Mouse (Mus musculus) forebrain, embryonic 13.5 days (tissue): Measurements from ENCODE around the gene Gm42791. TPM values are rescaled to one million over a fixed set of nuclear protein-coding genes. Genes with fewer than 3 reads are reported as not detected.

Source experiments
- ATAC-seq: fragments of 200-750 bp; cut with Nextera tagmentation; 2 replicates; pipeline ENCODE4 v1.8.0; 2017
- H3K27ac ChIP-seq: fragments of 300-500 bp; sonication (generic); 2 replicates; pipeline ENCODE4 v1.5.1; 2015; ENCODE audit warnings: inconsistent platforms, mild to moderate bottlenecking, moderate library complexity
- H3K27me3 ChIP-seq: fragments of 300-500 bp; sonication (generic); 2 replicates; pipeline ENCODE4 v1.6.1; 2015; ENCODE audit warnings: mild to moderate bottlenecking, inconsistent platforms
- H3K36me3 ChIP-seq: fragments of 300-500 bp; sonication (generic); 2 replicates; pipeline ENCODE4 v1.6.1; 2015; ENCODE audit warnings: mild to moderate bottlenecking, inconsistent platforms; ENCODE audit not compliant: poor library complexity, severe bottlenecking
- H3K4me1 ChIP-seq: fragments of 300-500 bp; sonication (generic); 2 replicates; pipeline ENCODE4 v1.6.1; 2015; ENCODE audit warnings: inconsistent platforms
- H3K4me2 ChIP-seq: fragments of 300-500 bp; sonication (generic); 2 replicates; pipeline ENCODE4 v1.6.1; 2015; ENCODE audit warnings: inconsistent platforms, mild to moderate bottlenecking, moderate library complexity
- H3K4me3 ChIP-seq: fragments of 300-500 bp; sonication (generic); 2 replicates; pipeline ENCODE4 v1.5.1; 2015; ENCODE audit warnings: mild to moderate bottlenecking, inconsistent platforms
- H3K9ac ChIP-seq: fragments of 300-500 bp; sonication (generic); 2 replicates; pipeline ENCODE4 v1.6.1; 2015; ENCODE audit warnings: mild to moderate bottlenecking, inconsistent platforms
- H3K9me3 ChIP-seq: fragments of 300-500 bp; sonication (generic); replicated peaks from 2 replicates; pipeline ENCODE4 v1.6.1; 2016; ENCODE audit warnings: inconsistent platforms
- WGBS: fragments of 180-500 bp; shearing (Covaris S2); methylation state at CpG from one replicate; pipeline ENCODE4 v1.1.7; 2015; 5-methylcytosine and 5-hydroxymethylcytosine counted together
- polyA plus RNA-seq: library from polyadenylated mRNA; unstranded; fragments of >200 nt; fragmentation: Nextera tagmentation; extraction: Ambion mirVana; gene quantifications from 2 replicates; pipeline ENCODE4 v1.2.1, GENCODE M21; 2015

Gm42791 gene
- polyA plus RNA-seq, 1 experiment from 2014 or later = 3.5 TPM

- 85% methylated on average over 1 of the region's 1 CpGs for WGBS
These were observed 63.6 kb downstream of the Gm42791 start for GRCm38 (mm10) chr5:148931301-148931700.

GRCm38 (mm10) chr5:148929116-148929449 lies 65.9 kb downstream of the Gm42791 start, which contains the start of gene Katnal1:
Katnal1 (minus strand) TSS chr5:148929320.
- Histone ChIP-seq H3K36me3 (peaks cover 19% of the 10 kb centered on the region; the same call in 1 of the 2 replicates), H3K9ac (peak within 1 kb of the TSS; percentile 93), H3K4me2 (peak within 1 kb of the TSS; percentile 76), H3K4me3 (peak within 1 kb of the TSS; percentile 72), H3K9me3 (no peaks in the 10 kb centered on the region), H3K27ac (peak within 1 kb of the TSS; percentile 96), H3K4me1 (peaks cover 19% of the 10 kb centered on the region), H3K27me3 (no peaks in the 10 kb centered on the region)
- peak; percentile 63; the same call in 1 of the 2 replicates for ATAC-seq
- WGBS = under 1% methylated on average over 16 of the region's 16 CpGs

More at GRCm38 (mm10) chr5:148931301-148931700, 63.6 kb downstream of the Gm42791 start:
- Histone ChIP-seq H3K9me3 (no peaks in the 10 kb centered on the region), H3K36me3 (peaks cover 4% of the 10 kb centered on the region; the same call in 1 of the 2 replicates), H3K4me1 (peaks cover 23% of the 10 kb centered on the region), H3K4me3 (no peak overlapping the region), H3K4me2 (no peak overlapping the region), H3K9ac (no peak overlapping the region), H3K27ac (no peak overlapping the region), H3K27me3 (no peaks in the 10 kb centered on the region)
- ATAC-seq = no peak

- ATAC-seq = peak; percentile 99
- H3K36me3 ChIP-seq = peaks cover 19% of the 10 kb centered on the region; the same call in 1 of the 2 replicates
- peak overlapping the region; percentile 76 for H3K4me2 ChIP-seq
- peak overlapping the region; percentile 96 for H3K27ac ChIP-seq
- under 1% methylated on average over 69 of the region's 69 CpGs for WGBS
- H3K9me3 ChIP-seq = no peaks in the 10 kb centered on the region
- H3K9ac ChIP-seq = peak overlapping the region; percentile 93
- peak overlapping the region; percentile 72 for H3K4me3 ChIP-seq
- no peaks in the 10 kb centered on the region for H3K27me3 ChIP-seq
- H3K4me1 ChIP-seq = peaks cover 24% of the 10 kb centered on the region
These were observed 66.4 kb downstream of the Gm42791 start for GRCm38 (mm10) chr5:148928382-148929115.

GRCm38 (mm10) chr5:148927717-148928223 lies 67.2 kb downstream of the Gm42791 start:
- Histone ChIP-seq H3K27ac (peak overlapping the region; percentile 96), H3K4me2 (peak overlapping the region; percentile 76), H3K4me3 (peak overlapping the region; percentile 72), H3K9ac (peak overlapping the region; percentile 93), H3K9me3 (no peaks in the 10 kb centered on the region), H3K27me3 (no peaks in the 10 kb centered on the region), H3K4me1 (peaks cover 26% of the 10 kb centered on the region), H3K36me3 (peaks cover 19% of the 10 kb centered on the region; the same call in 1 of the 2 replicates)
- 42% methylated on average over 5 of the region's 5 CpGs for WGBS
- ATAC-seq = no peak

- WGBS = 94% methylated on average over 12 of the region's 12 CpGs
- no peaks in the 10 kb centered on the region for H3K9me3 ChIP-seq
These were observed 70.4 kb downstream of the Gm42791 start for GRCm38 (mm10) chr5:148924586-148924985.

GRCm38 (mm10) chr5:148924051-148924450 lies 70.9 kb downstream of the Gm42791 start:
- H3K36me3 ChIP-seq = peaks cover 37% of the 10 kb centered on the region
- H3K9ac ChIP-seq = no peak overlapping the region
- H3K27me3 ChIP-seq = no peaks in the 10 kb centered on the region
- H3K27ac ChIP-seq = no peak overlapping the region
- H3K4me3 ChIP-seq = no peak overlapping the region
- WGBS = 92% methylated on average over 9 of the region's 9 CpGs
- H3K4me1 ChIP-seq = peaks cover 22% of the 10 kb centered on the region
- ATAC-seq = no peak
- no peak overlapping the region for H3K4me2 ChIP-seq
- no peaks in the 10 kb centered on the region for H3K9me3 ChIP-seq

More at GRCm38 (mm10) chr5:148924586-148924985, 70.4 kb downstream of the Gm42791 start:
- no peak overlapping the region for H3K9ac ChIP-seq
- ATAC-seq = no peak
- no peak overlapping the region for H3K4me2 ChIP-seq
- peaks cover 26% of the 10 kb centered on the region for H3K4me1 ChIP-seq
- H3K36me3 ChIP-seq = peaks cover 31% of the 10 kb centered on the region; the same call in 1 of the 2 replicates
- H3K4me3 ChIP-seq = no peak overlapping the region
- no peak overlapping the region for H3K27ac ChIP-seq
- no peaks in the 10 kb centered on the region for H3K27me3 ChIP-seq

GRCm38 (mm10) chr5:148923408-148923807 lies 71.5 kb downstream of the Gm42791 start:
- no peaks in the 10 kb centered on the region for H3K9me3 ChIP-seq
- no peaks in the 10 kb centered on the region for H3K27me3 ChIP-seq
- H3K36me3 ChIP-seq = peaks cover 43% of the 10 kb centered on the region
- H3K27ac ChIP-seq = peak overlapping the region; percentile 14; the same call in 1 of the 2 replicates
- ATAC-seq = no peak
- 77% methylated on average over 10 of the region's 10 CpGs for WGBS
- H3K4me2 ChIP-seq = no peak overlapping the region
- H3K4me3 ChIP-seq = no peak overlapping the region
- H3K9ac ChIP-seq = 0 out of 2 replicates have a peak overlapping the region, but pooled peaks have one; percentile 5
- peaks cover 20% of the 10 kb centered on the region for H3K4me1 ChIP-seq

- WGBS = 88% methylated on average over 5 of the region's 5 CpGs
- H3K36me3 ChIP-seq = peaks cover 49% of the 10 kb centered on the region
- no peaks in the 10 kb centered on the region for H3K9me3 ChIP-seq
- H3K9ac ChIP-seq = no peak overlapping the region
- H3K27ac ChIP-seq = no peak overlapping the region
- peaks cover 19% of the 10 kb centered on the region for H3K4me1 ChIP-seq
- H3K4me3 ChIP-seq = no peak overlapping the region
- no peak for ATAC-seq
- no peaks in the 10 kb centered on the region for H3K27me3 ChIP-seq
- no peak overlapping the region for H3K4me2 ChIP-seq
These were observed 72.2 kb downstream of the Gm42791 start for GRCm38 (mm10) chr5:148922773-148923172.

GRCm38 (mm10) chr5:148918049-148918448 lies 76.9 kb downstream of the Gm42791 start:
- no peak overlapping the region for H3K9ac ChIP-seq
- no peaks in the 10 kb centered on the region for H3K27me3 ChIP-seq
- no peak overlapping the region for H3K4me3 ChIP-seq
- WGBS = 78% methylated on average over 5 of the region's 5 CpGs
- H3K36me3 ChIP-seq = peaks cover 64% of the 10 kb centered on the region
- no peaks in the 10 kb centered on the region for H3K9me3 ChIP-seq
- H3K27ac ChIP-seq = no peak overlapping the region
- no peak for ATAC-seq
- no peaks in the 10 kb centered on the region for H3K4me1 ChIP-seq
- no peak overlapping the region for H3K4me2 ChIP-seq

- H3K27ac ChIP-seq = no peak overlapping the region
- H3K9ac ChIP-seq = no peak overlapping the region
- H3K36me3 ChIP-seq = peaks cover 76% of the 10 kb centered on the region
- H3K27me3 ChIP-seq = no peaks in the 10 kb centered on the region
- no peak overlapping the region for H3K4me3 ChIP-seq
- H3K4me1 ChIP-seq = no peaks in the 10 kb centered on the region
- ATAC-seq = no peak
- H3K9me3 ChIP-seq = no peaks in the 10 kb centered on the region
- 91% methylated on average over 6 of the region's 6 CpGs for WGBS
- no peak overlapping the region for H3K4me2 ChIP-seq
These were observed 78.2 kb downstream of the Gm42791 start for GRCm38 (mm10) chr5:148916775-148917174.

GRCm38 (mm10) chr5:148912262-148912661 lies 82.7 kb downstream of the Gm42791 start:
- Histone ChIP-seq H3K4me3 (no peak overlapping the region), H3K27me3 (no peaks in the 10 kb centered on the region), H3K9ac (no peak overlapping the region), H3K4me2 (no peak overlapping the region), H3K4me1 (peaks cover 18% of the 10 kb centered on the region), H3K27ac (no peak overlapping the region), H3K36me3 (peaks cover 70% of the 10 kb centered on the region), H3K9me3 (no peaks in the 10 kb centered on the region)
- ATAC-seq = no peak
- WGBS = 75% methylated on average over 3 of the region's 3 CpGs

- Histone ChIP-seq H3K4me3 (no peak overlapping the region), H3K27ac (no peak overlapping the region), H3K9me3 (no peaks in the 10 kb centered on the region), H3K4me2 (no peak overlapping the region), H3K36me3 (peaks cover 62% of the 10 kb centered on the region), H3K9ac (no peak overlapping the region), H3K27me3 (no peaks in the 10 kb centered on the region), H3K4me1 (peaks cover 25% of the 10 kb centered on the region)
- WGBS = 93% methylated on average over 4 of the region's 4 CpGs
- no peak for ATAC-seq
These were observed 84.9 kb downstream of the Gm42791 start for GRCm38 (mm10) chr5:148910066-148910465.
